Mouse (Mus musculus) left cerebral cortex, postnatal 36 days (tissue): ENCODE measurements around the gene Zfp954. TPM values are rescaled to one million over a fixed set of nuclear protein-coding genes. Genes with fewer than 3 reads are reported as not detected.
"Not testable (repeated sequence)": the region's sequence is repeated elsewhere in the genome, so short reads cannot be mapped to it uniquely, and the experiment has no call there.

Experiments used
- DNase-seq, 2 experiments: peaks; one replicate each; pipeline ENCODE4 v3.0.0; 2021 to 2022; ENCODE audit warnings: low spot score in 2 of 2, mixed read lengths in 1 of 2
- intact Hi-C: fragments of 180-260 bp; cut with DNase I; formaldehyde crosslinking; loops from one replicate; pipeline ENCODE4 v1.15.1; 2025
- total RNA-seq, 2 experiments: library from RNA; stranded (reverse); gene quantifications; 2 replicates each; pipeline ENCODE4 v1.2.3; 2021

Zfp954 gene
- 10 to 100 TPM; 12.3 to 13.0 TPM for total RNA-seq

DNA sequence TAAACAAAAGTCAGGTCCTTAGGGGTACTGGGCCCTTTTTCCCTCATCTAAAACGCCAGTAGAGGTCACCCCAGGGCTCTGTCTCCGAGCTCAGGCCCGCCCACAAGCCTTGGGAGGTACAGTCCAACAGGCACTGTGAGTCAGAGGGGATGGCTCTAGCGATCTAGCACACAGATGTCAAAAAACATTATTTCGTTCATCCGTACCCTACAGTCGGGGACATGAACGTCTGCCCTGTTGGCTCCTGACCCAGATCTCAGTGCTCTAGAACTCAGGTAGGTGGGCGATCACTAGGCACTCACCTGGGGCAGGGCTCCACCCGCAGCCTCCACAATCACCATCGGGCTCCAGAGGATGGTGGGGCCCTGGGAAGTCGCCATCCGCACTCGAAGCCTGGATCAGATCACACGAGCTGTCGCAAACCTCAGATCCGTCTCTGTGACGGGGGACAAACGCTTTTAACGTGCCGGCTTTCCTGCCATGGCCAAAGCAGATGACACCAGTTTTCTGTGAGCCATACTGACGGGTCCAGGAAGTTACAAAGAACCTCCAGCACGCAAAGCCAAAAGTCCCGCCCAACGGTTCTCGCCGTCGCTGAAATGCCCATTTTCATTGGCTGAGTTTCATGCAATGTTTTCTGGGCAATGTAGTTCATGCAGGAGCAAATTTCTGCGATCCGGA lies at the start of gene Zfp954:
Zfp954 (minus strand) TSS at position 568 of the 681 bp plus-strand sequence.
- intact Hi-C loops, result no loop called here

DNA sequence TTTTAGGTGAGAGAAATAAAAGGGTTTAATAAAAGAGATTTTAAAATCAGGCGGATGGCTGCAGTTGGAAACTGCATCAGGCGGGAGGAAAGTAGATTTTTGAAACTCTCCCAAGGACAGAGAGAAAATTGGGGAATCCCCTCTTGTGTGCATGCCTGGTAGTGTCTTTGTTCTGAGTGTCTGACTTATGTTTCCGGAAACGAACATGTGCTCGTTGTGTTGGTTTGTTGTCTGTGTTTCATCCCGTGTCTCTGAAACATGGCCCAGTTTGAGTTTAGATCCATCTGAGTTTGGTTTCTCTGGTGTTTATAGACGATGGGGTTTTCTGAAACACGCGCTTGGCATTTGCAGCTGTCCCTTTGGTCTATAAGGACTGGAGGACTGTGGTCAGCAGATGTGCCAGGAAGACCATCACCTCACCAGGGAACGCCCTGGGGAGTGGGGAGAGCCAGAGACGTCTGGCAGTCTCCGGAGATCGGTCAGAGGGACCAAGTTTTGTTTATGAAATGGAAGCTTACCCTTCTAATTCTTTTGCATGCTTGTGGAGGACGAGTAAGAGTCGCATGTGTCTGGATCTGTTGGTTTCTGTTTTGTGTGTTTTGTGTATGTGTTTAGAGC lies 24.8 kb upstream of the Zfp954 start:
- intact Hi-C loops, result no loop called here

More for the DNA sequence above, at the start of gene Zfp954:
- DNase-seq, result peak; percentile 84 to 88

DNA sequence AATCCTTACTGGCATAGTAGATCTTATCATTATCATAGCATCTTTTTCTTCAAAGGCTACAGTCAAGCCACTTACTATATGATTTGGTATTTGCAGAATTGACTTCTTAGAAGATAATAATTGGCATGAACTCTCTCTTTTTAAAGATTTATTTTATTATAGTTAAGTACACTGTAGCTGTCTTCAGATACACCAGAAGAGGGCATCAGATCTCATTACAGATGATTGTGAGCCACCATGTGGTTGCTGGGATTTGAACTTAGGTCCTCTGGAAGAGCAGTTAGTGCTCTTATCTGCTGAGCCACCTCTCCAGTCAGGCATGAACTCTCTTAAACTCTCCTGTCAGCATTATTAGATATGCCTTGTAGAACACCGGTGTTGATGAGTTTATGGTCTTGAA lies 22.9 kb upstream of the Zfp954 start:
- intact Hi-C loops, result no loop called here
- no peak for DNase-seq

More for the DNA sequence above, 24.8 kb upstream of the Zfp954 start:
- DNase-seq, result no peak

DNA sequence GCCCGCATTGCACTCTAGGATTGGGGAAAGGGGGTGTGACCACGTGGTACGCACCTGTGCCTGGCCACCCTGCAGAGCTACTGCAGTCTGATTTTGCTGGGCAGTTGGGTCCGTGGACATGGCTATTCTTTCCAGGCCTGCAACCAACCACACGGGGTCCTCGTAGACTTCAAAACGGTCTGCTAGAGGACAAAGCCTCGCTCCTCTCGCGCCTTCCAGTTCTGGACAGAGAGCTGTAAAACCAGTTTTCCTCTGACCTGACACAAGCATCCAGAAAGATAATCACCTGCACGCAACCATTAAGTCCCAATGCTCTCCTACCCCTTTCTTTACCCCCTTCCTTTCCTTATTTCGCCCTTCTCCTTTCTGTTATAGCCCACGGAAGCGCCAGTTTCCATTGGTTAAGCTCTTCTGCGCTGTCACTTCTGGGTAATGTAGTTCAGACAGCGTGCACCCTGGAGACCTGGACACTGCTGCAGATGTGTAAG lies 15.1 kb upstream of the Zfp954 start, which contains the start of gene Zfp773:
Zfp773 (minus strand) TSS at position 377 of the 488 bp plus-strand sequence.
- intact Hi-C loops, result loop anchor here (5.0 to 10.0 kb wide), 2 partner anchors 36 to 158 kb away; partner anchors contain the start of gene Zfp418
- peak; percentile 55 to 63 for DNase-seq

DNA sequence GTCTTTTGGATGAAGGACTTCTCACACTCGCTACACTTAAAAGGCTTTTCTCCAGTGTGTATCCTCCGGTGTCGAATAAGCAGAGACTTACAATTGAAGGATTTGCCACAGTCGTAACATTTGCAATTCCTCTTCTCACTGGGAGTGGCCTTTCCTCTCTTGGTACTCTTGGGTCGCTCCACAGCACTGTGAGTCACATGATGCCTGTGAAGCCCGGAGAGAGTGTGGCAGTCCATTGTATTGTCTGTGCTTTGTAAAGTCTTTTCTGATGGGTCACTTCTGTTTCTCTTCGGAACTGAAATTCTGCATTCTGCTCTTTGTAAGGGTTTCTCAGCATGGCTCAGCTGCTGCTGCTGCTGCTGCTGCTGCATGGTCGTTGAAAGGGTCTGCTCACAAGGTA lies 11.5 kb upstream of the Zfp954 start:
- intact Hi-C loops, result loop anchor here (10.0 kb wide), 1 partner anchor 162 kb away; no protein-coding TSS in a partner anchor

DNA sequence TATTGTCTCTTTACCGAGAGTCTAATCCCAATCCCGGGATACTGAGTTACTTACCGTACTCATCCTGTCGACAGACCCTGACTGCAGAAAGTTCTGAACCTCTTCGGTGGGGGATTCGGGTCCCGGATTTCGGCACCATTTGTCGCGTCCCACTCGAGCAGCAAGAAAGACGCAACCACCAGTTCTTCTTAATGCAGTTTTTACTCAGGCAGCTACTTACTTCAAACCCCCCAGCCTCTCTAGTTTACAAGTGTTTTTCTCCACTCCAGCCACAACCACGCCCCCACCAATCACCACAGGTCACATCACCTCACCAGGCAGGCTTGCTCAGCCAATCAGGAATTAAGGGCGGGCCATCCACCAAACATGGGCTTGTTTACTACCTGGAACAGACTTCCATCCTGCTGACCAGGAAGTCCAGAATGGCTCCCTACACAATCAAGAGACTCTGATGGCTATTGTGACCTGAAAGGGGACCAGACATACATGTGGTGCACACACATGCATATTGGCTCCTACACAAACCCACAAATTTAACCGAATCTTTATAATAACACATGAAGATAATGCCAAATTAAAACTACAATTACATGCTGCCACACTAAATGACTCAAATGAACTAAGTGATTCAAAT lies 9.3 kb upstream of the Zfp954 start:
- DNase-seq, result not testable (repeated sequence)
- intact Hi-C loops, result loop anchor here (10.0 kb wide), 1 partner anchor 164 kb away; no protein-coding TSS in a partner anchor

More for the DNA sequence above, 11.5 kb upstream of the Zfp954 start:
- no peak for DNase-seq

DNA sequence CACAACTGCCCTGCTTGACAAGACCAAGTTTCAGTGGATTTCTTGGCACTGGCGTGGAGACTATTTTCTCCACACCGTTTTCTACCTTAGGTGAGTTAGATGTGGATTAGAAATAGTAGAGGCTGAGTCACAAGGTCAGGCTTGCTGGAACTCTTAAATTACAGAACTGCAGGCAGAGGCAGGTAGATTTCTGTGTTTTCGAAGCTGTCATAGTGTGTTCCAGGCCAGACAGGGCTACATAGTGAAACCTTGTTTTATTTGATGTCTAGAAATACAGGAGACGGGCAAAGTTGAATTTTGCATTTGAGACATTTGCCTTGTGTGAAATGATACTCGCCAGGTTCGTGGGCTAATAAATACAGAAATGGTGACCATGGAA lies 303 bp upstream of the Zfp954 start:
- intact Hi-C loops, result no loop called here
- no peak for DNase-seq

DNA sequence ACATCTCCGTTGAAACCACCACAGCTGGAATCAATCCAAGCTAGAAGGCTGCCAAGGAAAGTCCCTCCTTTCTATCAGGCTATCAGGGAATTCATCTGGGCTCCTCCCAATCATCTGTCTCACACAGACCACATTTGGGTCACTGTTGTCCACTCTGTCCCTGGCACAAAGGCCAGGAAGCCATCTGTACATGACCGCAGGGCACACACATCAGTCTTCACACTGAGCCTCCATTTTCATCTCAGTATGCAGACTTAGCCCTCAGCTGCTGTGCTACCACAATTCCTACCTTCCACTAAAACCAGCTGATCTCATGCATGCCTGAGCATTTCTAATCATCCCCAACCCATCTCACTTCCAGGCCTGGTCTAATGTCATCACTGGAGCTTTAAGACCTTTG lies 2.8 kb downstream of the Zfp954 start:
- intact Hi-C loops, result no loop called here
- no peak for DNase-seq

DNA sequence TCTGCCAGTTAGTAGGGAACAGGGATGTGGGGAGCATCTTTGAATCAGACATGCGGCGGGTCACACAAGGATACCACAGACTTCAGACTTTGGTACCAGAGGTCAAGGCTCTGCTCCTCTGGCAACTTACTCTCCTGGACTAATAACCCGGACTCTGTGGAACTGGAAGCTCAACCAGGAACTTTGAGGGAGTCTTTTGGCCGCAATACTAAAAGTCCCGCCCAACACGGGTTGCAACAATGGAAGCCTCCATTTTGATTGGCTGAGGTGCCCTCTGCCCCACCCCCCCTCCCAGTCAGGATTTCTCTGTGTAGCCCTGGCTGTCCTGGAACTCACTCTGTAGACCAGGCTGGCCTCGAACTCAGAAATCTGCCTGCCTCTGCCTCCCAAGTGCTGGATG lies 12.8 kb downstream of the Zfp954 start:
- intact Hi-C loops, result no loop called here
- DNase-seq, result no peak

Other genes with a start within 250 kb of the Zfp954 start
- gene Aurkc, start 126.2 kb downstream of the Zfp954 start, total RNA-seq, result not detected
- 1 to 10 TPM; 1.6 to 2.8 TPM for gene Zfp773, start 15.3 kb upstream of the Zfp954 start, total RNA-seq
- gene Zfp418, start 49.8 kb upstream of the Zfp954 start, total RNA-seq, result 1 to 10 TPM; 5.9 to 6.8 TPM
- 10 to 100 TPM in 1 of 2 experiments, 1 to 10 TPM in 1; 7.5 to 10.0 TPM for gene Zfp772, start 88.5 kb upstream of the Zfp954 start, total RNA-seq
- 1 to 10 TPM; 1.4 to 3.5 TPM for gene Vmn2r29, start 125.8 kb upstream of the Zfp954 start, total RNA-seq
- gene Gm45844, start 156.8 kb upstream of the Zfp954 start, total RNA-seq, result 10 to 100 TPM; 12.1 to 14.2 TPM
- gene Clcn4, start 179.4 kb upstream of the Zfp954 start, total RNA-seq, result 100 to 1,000 TPM; 134 to 148 TPM
- gene Vmn2r30, start 216.1 kb upstream of the Zfp954 start, total RNA-seq, result not detected